Mouse (Mus musculus): ENCODE results near the gene Ahrr. TPM values are rescaled to one million over a fixed set of nuclear protein-coding genes. Genes with fewer than 3 reads are reported as not detected.

Ahrr gene
- polyA plus RNA-seq, 1 experiment: 0.01 TPM

DNA sequence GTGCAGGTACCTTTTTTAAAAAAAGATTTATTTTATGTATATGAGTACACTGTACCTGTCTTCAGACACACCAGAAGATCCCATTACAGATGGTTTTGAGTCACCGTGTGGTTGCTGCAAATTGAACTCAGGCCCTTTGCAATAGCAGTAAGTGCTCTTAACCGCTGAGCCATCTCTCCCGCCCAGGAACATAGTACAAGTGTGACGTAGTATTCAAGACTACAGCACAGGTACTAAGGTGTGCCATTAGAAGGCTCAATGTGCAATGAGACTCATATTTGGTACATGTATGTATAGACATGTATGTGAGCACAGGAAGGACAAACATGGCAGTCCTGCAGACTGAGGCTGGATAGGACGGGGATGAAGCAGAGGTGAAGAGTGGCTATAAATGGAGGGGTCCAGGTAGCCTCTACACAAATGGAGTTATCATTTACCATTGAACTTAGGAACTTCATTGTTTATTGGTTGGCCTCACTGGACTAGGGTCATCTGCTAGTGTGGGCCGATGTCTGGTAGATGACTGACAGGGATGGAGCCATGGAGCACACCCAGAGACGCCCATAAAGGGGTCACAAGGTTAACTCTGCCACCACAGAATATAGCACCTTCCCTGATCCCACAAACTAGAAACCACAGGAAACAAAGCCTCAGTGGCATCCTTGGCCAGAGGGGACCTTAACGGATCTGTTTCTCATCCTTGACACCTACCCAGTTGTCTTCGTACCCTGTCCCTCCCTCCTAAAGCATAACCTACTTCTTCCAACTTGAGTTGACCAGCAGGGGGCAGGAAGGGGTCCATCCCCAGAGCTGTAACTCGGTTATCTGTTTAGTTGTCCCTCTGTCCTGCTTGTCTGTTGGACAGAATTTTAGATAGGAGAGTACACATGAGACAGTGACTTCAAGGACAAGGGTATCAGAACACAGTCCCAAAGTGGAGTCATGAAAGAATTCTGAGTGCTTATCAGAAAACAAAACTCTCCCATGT lies 10.2 kb upstream of the Ahrr start:
- H3K4me1 ChIP-seq (ENCODE audit: control insufficient read depth): no peaks in the 10 kb centered on the region
- H3K36me3 ChIP-seq (ENCODE audit: control insufficient read depth): peaks cover 60% of the 10 kb centered on the region
- no peaks in the 10 kb centered on the region for H3K27me3 ChIP-seq (ENCODE audit: control insufficient read depth)
- H3K9me3 ChIP-seq (ENCODE audit: control insufficient read depth, low read length): no peaks in the 10 kb centered on the region
- no peak for TF ChIP-seq TAL1 (IDR thresholded peaks at IDR 0.05; ENCODE audit: low read length)
- TF ChIP-seq GATA1 (IDR thresholded peaks at IDR 0.05; ENCODE audit: low read length): no peak
- H3K4me3 ChIP-seq (replicated peaks): no peak overlapping the region

- H3K36me3 ChIP-seq (ENCODE audit: control insufficient read depth): peaks cover 52% of the 10 kb centered on the region
- no peaks in the 10 kb centered on the region for H3K4me1 ChIP-seq (ENCODE audit: control insufficient read depth)
- no peak overlapping the region for H3K4me3 ChIP-seq (replicated peaks)
- TF ChIP-seq GATA1 (IDR thresholded peaks at IDR 0.05; ENCODE audit: low read length) (no peak), TAL1 (IDR thresholded peaks at IDR 0.05; ENCODE audit: low read length) (no peak)
- H3K27me3 ChIP-seq (ENCODE audit: control insufficient read depth): no peaks in the 10 kb centered on the region
- no peaks in the 10 kb centered on the region for H3K9me3 ChIP-seq (ENCODE audit: control insufficient read depth, low read length)
Measured at GRCm38 (mm10) chr13:74301607-74301984, 9.5 kb upstream of the Ahrr start.

GRCm38 (mm10) chr13:74300925-74301606 lies 8.9 kb upstream of the Ahrr start:
- Histone ChIP-seq H3K4me3 (replicated peaks) (no peak overlapping the region), H3K27me3 (ENCODE audit: control insufficient read depth) (0 out of 2 replicates have a peak, but pooled peaks cover under 1% of the 10 kb centered on the region), H3K9me3 (ENCODE audit: control insufficient read depth, low read length) (no peaks in the 10 kb centered on the region), H3K4me1 (ENCODE audit: control insufficient read depth) (no peaks in the 10 kb centered on the region), H3K36me3 (ENCODE audit: control insufficient read depth) (peaks cover 47% of the 10 kb centered on the region)
- no peak for TF ChIP-seq TAL1 (IDR thresholded peaks at IDR 0.05; ENCODE audit: low read length)
- TF ChIP-seq GATA1 (IDR thresholded peaks at IDR 0.05; ENCODE audit: low read length): no peak

DNA sequence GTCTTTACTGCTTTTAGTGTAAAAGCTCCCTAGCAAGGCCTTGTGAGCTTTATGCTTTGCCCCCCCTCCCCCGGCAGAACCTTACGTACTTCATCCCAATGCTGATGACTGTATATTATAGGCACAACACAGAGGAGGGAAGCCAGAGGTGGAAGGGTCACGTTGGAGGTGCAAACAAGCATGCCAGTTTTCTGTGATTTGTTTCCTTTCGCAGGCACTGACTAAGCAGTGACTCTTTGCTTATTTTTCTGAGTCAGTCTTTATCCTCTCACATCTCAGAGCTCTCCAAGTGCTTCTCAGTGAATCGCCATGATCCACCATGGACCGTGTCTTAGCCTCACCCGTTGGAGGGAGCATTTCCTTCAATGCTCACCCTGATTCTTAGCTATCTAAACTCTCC lies 4.2 kb upstream of the Ahrr start:
- no peaks in the 10 kb centered on the region for H3K9me3 ChIP-seq (ENCODE audit: control insufficient read depth, low read length)
- peaks cover under 1% of the 10 kb centered on the region for H3K36me3 ChIP-seq (ENCODE audit: control insufficient read depth)
- TF ChIP-seq GATA1 (IDR thresholded peaks at IDR 0.05; ENCODE audit: low read length) (no peak), TAL1 (IDR thresholded peaks at IDR 0.05; ENCODE audit: low read length) (no peak)
- peaks cover 17% of the 10 kb centered on the region for H3K27me3 ChIP-seq (ENCODE audit: control insufficient read depth)
- H3K4me1 ChIP-seq (ENCODE audit: control insufficient read depth): peaks cover 8% of the 10 kb centered on the region
- no peak overlapping the region for H3K4me3 ChIP-seq (replicated peaks)

- TF ChIP-seq TAL1 (IDR thresholded peaks at IDR 0.05; ENCODE audit: low read length) (no peak), GATA1 (IDR thresholded peaks at IDR 0.05; ENCODE audit: low read length) (no peak)
- no peaks in the 10 kb centered on the region for H3K36me3 ChIP-seq (ENCODE audit: control insufficient read depth)
- H3K27me3 ChIP-seq (ENCODE audit: control insufficient read depth): peaks cover 16% of the 10 kb centered on the region
- no peaks in the 10 kb centered on the region for H3K9me3 ChIP-seq (ENCODE audit: control insufficient read depth, low read length)
- no peak overlapping the region for H3K4me3 ChIP-seq (replicated peaks)
- H3K4me1 ChIP-seq (ENCODE audit: control insufficient read depth): peaks cover 8% of the 10 kb centered on the region
Measured at GRCm38 (mm10) chr13:74289646-74290045, 2.5 kb downstream of the Ahrr start.

DNA sequence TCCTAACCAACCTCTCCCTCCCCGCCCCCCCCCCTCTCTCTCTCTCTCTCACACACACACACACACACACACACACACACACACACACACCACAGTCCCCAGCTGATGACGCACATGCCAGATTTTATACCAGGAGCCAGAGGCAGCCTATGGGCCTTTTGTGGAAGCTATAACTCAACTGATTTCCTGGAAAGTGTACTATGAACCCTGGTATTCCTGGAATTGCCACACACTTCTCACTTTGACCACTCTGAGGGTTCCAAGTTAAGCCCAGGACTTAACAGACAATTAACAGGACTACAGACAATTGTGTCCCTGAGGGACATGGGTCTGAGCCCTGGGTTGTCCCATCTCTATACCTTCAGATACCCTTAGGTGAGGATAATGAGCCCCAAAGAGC lies 9.8 kb downstream of the Ahrr start:
- H3K4me3 ChIP-seq (replicated peaks): no peak overlapping the region
- H3K36me3 ChIP-seq (ENCODE audit: control insufficient read depth): no peaks in the 10 kb centered on the region
- no peaks in the 10 kb centered on the region for H3K9me3 ChIP-seq (ENCODE audit: control insufficient read depth, low read length)
- H3K4me1 ChIP-seq (ENCODE audit: control insufficient read depth): peaks cover 6% of the 10 kb centered on the region
- H3K27me3 ChIP-seq (ENCODE audit: control insufficient read depth): peaks cover 6% of the 10 kb centered on the region; the same call in 1 of the 2 replicates
- no peak for TF ChIP-seq TAL1 (IDR thresholded peaks at IDR 0.05; ENCODE audit: low read length)
- TF ChIP-seq GATA1 (IDR thresholded peaks at IDR 0.05; ENCODE audit: low read length): no peak

GRCm38 (mm10) chr13:74275726-74276125 lies 16.4 kb downstream of the Ahrr start:
- H3K9me3 ChIP-seq (ENCODE audit: control insufficient read depth, low read length): no peaks in the 10 kb centered on the region
- peaks cover 39% of the 10 kb centered on the region for H3K4me1 ChIP-seq (ENCODE audit: control insufficient read depth)
- no peak for TF ChIP-seq GATA1 (IDR thresholded peaks at IDR 0.05; ENCODE audit: low read length)
- TF ChIP-seq TAL1 (IDR thresholded peaks at IDR 0.05; ENCODE audit: low read length): no peak
- peaks cover 13% of the 10 kb centered on the region for H3K27me3 ChIP-seq (ENCODE audit: control insufficient read depth)
- no peak overlapping the region for H3K4me3 ChIP-seq (replicated peaks)
- H3K36me3 ChIP-seq (ENCODE audit: control insufficient read depth): no peaks in the 10 kb centered on the region

DNA sequence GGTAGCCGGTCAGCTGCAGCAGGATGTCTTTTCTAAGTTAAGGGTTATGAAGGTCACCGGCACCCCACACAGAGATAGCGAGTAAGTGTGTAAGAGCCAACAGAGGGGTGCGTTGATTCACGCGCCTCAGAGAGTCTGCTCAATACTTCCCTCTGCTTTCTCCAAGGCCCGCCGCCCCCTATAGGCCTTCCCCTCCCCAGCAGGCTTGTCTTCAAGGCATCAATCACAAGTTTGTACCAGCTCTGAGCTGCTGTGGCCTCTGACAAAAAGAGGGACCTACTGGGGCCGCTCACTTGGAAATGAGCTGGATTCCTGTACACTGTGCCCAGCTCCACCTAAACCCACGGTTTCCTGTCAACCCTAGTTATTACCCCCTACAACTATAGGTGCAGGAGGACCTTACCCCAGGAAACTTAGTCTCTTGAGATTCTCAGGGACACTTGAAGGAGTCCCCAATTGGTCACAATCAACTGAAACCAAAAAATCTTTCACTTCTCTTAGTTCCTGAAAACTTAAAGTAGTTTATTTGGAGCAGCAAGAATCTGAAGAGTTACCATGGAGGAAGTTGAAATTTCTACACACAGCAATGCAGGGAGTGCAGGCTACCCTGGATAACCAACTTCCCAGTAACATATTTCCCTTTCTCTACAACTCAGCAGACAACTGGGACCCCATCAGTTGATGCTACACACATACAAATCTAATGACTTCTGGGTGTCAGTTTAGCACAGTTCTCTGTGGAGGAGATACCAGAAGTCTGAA lies 31.7 kb downstream of the Ahrr start:
- Histone ChIP-seq H3K9me3 (ENCODE audit: control insufficient read depth, low read length) (no peaks in the 10 kb centered on the region), H3K4me1 (ENCODE audit: control insufficient read depth) (peaks cover 9% of the 10 kb centered on the region), H3K4me3 (replicated peaks) (peak overlapping the region; percentile 38), H3K36me3 (ENCODE audit: control insufficient read depth) (no peaks in the 10 kb centered on the region), H3K27me3 (ENCODE audit: control insufficient read depth) (peaks cover 42% of the 10 kb centered on the region)
- TF ChIP-seq GATA1 (IDR thresholded peaks at IDR 0.05; ENCODE audit: low read length) (no peak), TAL1 (IDR thresholded peaks at IDR 0.05; ENCODE audit: low read length) (no peak)

Data from erythroblast, embryonic 14.5 days (primary cell).